Mouse (Mus musculus): ENCODE results near the gene Desi1.

- TF ChIP-seq POLR2A (IDR thresholded peaks at IDR 0.05; ENCODE audit: borderline replicate concordance, control insufficient read depth, low read depth, low read length) (no peak), CTCF (IDR thresholded peaks at IDR 0.05; ENCODE audit: control insufficient read depth, insufficient read depth, low read length) (no peak)
These were observed 74.8 kb downstream of the Desi1 start for GRCm38 (mm10) chr15:81958906-81959305.

Measured in bone marrow, adult 2 months (tissue).